Mouse (Mus musculus) stomach, postnatal 0 days (tissue): Measurements from ENCODE around the gene Map3k15.

ENCODE experiments used
- CTCF ChIP-seq: IDR thresholded peaks from 2 replicates; pipeline ENCODE4 v1.5.1; 2016; ENCODE audit warnings: antibody characterized with exemption, low read depth, mild to moderate bottlenecking, moderate library complexity
- EP300 ChIP-seq: optimal IDR thresholded peaks from 2 replicates; pipeline ENCODE3; 2016; ENCODE audit warnings: antibody characterized with exemption

- no peak for TF ChIP-seq CTCF
- TF ChIP-seq EP300, result no peak
Measured at GRCm38 (mm10) chrX:160053306-160053705, 65.1 kb downstream of the Map3k15 start.
